Mouse (Mus musculus) cerebellum, adult 9-10 months (tissue): ENCODE measurements around the gene Gm7945.
"Not testable (repeated sequence)": the region's sequence is repeated elsewhere in the genome, so short reads cannot be mapped to it uniquely, and the experiment has no call there.

Experiments
- DNase-seq: peaks from one replicate; pipeline ENCODE4 v3.0.0; 2022

The Gm7945 gene

DNA sequence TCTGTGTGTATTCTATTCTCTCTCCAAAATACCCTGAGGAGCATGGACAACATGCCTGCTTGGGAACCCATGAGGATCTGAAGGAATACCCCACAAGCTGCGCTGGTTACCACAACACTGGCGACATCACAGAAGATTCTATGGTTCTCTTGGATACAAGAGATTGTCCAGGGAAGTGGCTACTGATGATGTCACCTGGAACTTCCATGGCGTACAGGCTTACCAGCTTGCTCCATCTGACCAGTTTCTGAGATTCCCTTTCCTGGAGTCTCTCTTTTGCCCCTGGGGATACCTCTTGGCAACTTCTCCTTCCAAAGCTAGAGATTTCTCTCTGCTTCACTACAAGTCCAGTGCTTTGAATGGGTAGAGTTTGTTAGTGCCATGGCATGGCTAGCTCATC is at the start of gene Gm7945:
Gene Gm7945 (minus strand): TSS at position 101 of the 400 bp plus-strand sequence.
- DNase-seq, result not testable (repeated sequence)

DNA sequence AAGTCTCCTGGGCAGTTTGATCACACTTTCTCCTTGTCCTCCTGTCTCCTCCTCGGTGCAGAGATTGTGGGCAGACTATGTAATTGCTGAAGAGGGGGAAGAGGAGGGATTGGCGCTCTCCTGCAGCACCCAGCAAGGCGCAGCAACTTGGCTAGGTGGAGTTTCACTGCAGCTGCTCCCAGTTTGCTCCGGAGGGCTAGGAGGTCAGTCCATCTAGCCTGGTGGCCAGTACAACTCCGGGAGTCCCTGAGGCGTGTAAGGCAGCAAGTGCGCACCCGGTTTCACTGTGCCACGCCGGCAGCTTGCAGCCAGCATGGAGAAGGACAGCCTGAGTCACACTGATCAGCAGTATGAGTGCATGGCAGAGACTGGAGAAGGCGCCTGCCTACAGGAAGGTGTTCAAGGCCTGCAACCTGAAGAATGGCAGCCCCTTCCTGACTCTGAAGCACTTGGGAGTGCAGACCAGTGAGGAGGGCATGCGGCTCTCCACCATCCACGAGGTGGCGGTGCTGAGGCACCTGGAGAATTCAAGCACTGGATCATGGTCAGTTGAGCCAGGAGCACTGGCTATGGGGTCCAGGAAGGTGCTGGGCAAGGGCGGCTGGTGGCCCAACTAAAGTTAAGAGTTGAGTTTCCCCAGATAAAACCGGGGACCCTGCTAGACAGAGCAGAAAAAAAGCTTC is 39.4 kb upstream of the Gm7945 start:
- DNase-seq, result not testable (repeated sequence)

DNA sequence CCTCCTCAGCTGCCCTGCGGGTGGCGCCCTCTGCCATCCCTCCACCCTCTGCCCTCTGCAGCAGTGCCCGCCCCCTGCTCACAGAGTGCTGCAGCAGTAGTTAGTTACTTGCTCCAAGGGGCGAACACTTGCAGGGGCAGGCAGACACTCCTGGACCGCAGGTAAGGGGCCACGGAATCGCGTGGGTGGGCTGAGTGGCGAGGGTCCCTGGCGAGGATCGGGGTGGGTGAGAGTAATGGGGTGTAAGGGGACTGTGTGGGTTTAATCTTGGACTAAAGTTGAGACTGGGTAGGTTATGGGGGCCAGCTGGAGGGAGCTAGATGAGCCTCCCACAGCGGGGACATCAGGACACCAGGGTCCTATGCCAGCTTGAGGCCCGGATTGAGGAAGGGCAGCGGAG is 38.5 kb upstream of the Gm7945 start:
- not testable (repeated sequence) for DNase-seq

DNA sequence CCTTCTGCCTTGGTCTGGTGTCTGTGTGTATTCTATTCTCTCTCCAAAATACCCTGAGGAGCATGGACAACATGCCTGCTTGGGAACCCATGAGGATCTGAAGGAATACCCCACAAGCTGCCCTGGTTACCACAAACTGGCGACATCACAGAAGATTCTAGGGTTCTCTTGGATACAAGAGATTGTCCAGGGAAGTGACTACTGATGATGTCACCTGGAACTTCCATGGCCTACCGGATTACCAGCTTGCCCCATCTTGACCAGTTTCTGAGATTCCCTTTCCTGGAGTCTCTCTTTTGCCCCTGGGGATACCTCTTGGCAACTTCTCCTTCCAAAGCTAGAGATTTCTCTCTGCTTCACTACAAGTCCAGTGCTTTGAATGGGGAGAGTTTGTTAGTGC is 22.0 kb upstream of the Gm7945 start, which contains the start of gene Gm6482:
Gene Gm6482 (minus strand): TSS at position 101 of the 400 bp plus-strand sequence.
- DNase-seq, result not testable (repeated sequence)

DNA sequence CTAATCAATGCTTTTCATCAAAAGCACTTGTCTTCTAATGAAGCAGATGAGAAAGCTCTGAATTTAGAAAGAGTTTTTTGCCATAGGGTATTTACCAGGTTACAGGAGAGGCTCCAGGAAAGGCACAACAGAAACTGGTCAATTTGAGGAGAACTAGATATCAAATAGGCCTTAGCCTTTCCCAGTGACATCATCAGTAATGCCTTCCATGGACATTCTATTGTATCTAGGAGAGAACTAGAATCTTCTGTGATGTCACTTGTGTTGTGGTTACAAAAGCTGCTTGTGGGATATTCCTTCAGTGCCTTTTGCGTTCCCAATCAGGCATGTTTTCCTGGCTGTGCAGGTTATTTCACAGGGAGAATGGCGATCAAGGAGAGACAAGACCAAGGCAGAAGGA is 37.9 kb downstream of the Gm7945 start, which contains the start of gene Gm5798:
Gene Gm5798 (plus strand): TSS at position 301 of the 400 bp plus-strand sequence.
- DNase-seq, result not testable (repeated sequence)
